Mouse (Mus musculus): Measurements from ENCODE around the gene Dhx57. TPM values are rescaled to one million over a fixed set of nuclear protein-coding genes. Genes with fewer than 3 reads are reported as not detected.
"Not testable (repeated sequence)": the region's sequence is repeated elsewhere in the genome, so short reads cannot be mapped to it uniquely, and the experiment has no call there.

The Dhx57 gene
- polyA plus RNA-seq, 1 experiment from 2014 or later, result 47.4 TPM

GRCm38 (mm10) chr17:80221890-80222628, 68.2 kb downstream of the Dhx57 start:
- WGBS, result 65% methylated on average over 3 of the region's 3 CpGs
- Histone ChIP-seq H3K4me1 (ENCODE audit: control insufficient read depth, insufficient read depth, low read depth, low read length) (peaks cover 5% of the 10 kb centered on the region), H3K9ac (ENCODE audit: low read depth, low read length) (no peak overlapping the region), H3K36me3 (ENCODE audit: control insufficient read depth, insufficient read depth, low read length) (no peaks in the 10 kb centered on the region), H3K4me3 (ENCODE audit: low read length) (no peak overlapping the region), H3K27ac (ENCODE audit: low read depth, low read length) (no peak overlapping the region), H3K9me3 (ENCODE audit: control insufficient read depth, low read length) (no peaks in the 10 kb centered on the region), H3K4me2 (ENCODE audit: low read length) (no peak overlapping the region), H3K27me3 (replicated peaks; ENCODE audit: control insufficient read depth, insufficient read depth, low read length) (0 out of 2 replicates have a peak, but pooled peaks cover 3% of the 10 kb centered on the region)
- ATAC-seq, result no peak

- Histone ChIP-seq H3K4me2 (ENCODE audit: low read length) (no peak overlapping the region), H3K27ac (ENCODE audit: low read depth, low read length) (no peak overlapping the region), H3K4me3 (ENCODE audit: low read length) (no peak overlapping the region), H3K4me1 (ENCODE audit: control insufficient read depth, insufficient read depth, low read depth, low read length) (peaks cover 5% of the 10 kb centered on the region), H3K9me3 (ENCODE audit: control insufficient read depth, low read length) (no peaks in the 10 kb centered on the region), H3K36me3 (ENCODE audit: control insufficient read depth, insufficient read depth, low read length) (no peaks in the 10 kb centered on the region), H3K27me3 (replicated peaks; ENCODE audit: control insufficient read depth, insufficient read depth, low read length) (0 out of 2 replicates have a peak, but pooled peaks cover 3% of the 10 kb centered on the region), H3K9ac (ENCODE audit: low read depth, low read length) (no peak overlapping the region)
- ATAC-seq, result no peak
- 70% methylated on average over 9 of the region's 9 CpGs for WGBS
These were observed 69.1 kb downstream of the Dhx57 start for GRCm38 (mm10) chr17:80221202-80221601.

GRCm38 (mm10) chr17:80220131-80220530, 70.1 kb downstream of the Dhx57 start:
- ATAC-seq, result no peak

GRCm38 (mm10) chr17:80213998-80214397, 76.3 kb downstream of the Dhx57 start:
- H3K9ac ChIP-seq (ENCODE audit: low read depth, low read length); H3K4me1 ChIP-seq (ENCODE audit: control insufficient read depth, insufficient read depth, low read depth, low read length); H3K27ac ChIP-seq (ENCODE audit: low read depth, low read length); H3K4me2 ChIP-seq (ENCODE audit: low read length); H3K36me3 ChIP-seq (ENCODE audit: control insufficient read depth, insufficient read depth, low read length); ATAC-seq; H3K9me3 ChIP-seq (ENCODE audit: control insufficient read depth, low read length); H3K27me3 ChIP-seq (replicated peaks; ENCODE audit: control insufficient read depth, insufficient read depth, low read length); H3K4me3 ChIP-seq (ENCODE audit: low read length): not testable (repeated sequence)
- whole genome bisulfite sequencing, result 91% methylated on average over 4 of the region's 4 CpGs

More at GRCm38 (mm10) chr17:80220131-80220530, 70.1 kb downstream of the Dhx57 start:
- Histone ChIP-seq H3K4me2 (ENCODE audit: low read length) (no peak overlapping the region), H3K4me3 (ENCODE audit: low read length) (no peak overlapping the region), H3K9ac (ENCODE audit: low read depth, low read length) (no peak overlapping the region), H3K36me3 (ENCODE audit: control insufficient read depth, insufficient read depth, low read length) (no peaks in the 10 kb centered on the region), H3K27ac (ENCODE audit: low read depth, low read length) (no peak overlapping the region), H3K4me1 (ENCODE audit: control insufficient read depth, insufficient read depth, low read depth, low read length) (peaks cover 5% of the 10 kb centered on the region), H3K9me3 (ENCODE audit: control insufficient read depth, low read length) (no peaks in the 10 kb centered on the region), H3K27me3 (replicated peaks; ENCODE audit: control insufficient read depth, insufficient read depth, low read length) (0 out of 2 replicates have a peak, but pooled peaks cover 3% of the 10 kb centered on the region)
- WGBS, result 70% methylated on average over 2 of the region's 2 CpGs

GRCm38 (mm10) chr17:80206671-80207581, 83.3 kb downstream of the Dhx57 start, which contains the start of the genes Srsf7 and Ttc39d:
Gene Srsf7, minus strand, starts transcription at chr17:80207307.
Gene Ttc39d, plus strand, starts transcription at chr17:80207460.
- WGBS, result under 1% methylated on average over 70 of the region's 95 CpGs

GRCm38 (mm10) chr17:80206301-80206670, 84.0 kb downstream of the Dhx57 start:
- WGBS, result 0% methylated on average over 36 of the region's 36 CpGs
- Histone ChIP-seq H3K4me3 (ENCODE audit: low read length) (peak overlapping the region; percentile 77), H3K4me2 (ENCODE audit: low read length) (peak overlapping the region; percentile 84), H3K27me3 (replicated peaks; ENCODE audit: control insufficient read depth, insufficient read depth, low read length) (no peaks in the 10 kb centered on the region), H3K27ac (ENCODE audit: low read depth, low read length) (peak overlapping the region; percentile 100), H3K4me1 (ENCODE audit: control insufficient read depth, insufficient read depth, low read depth, low read length) (peaks cover 10% of the 10 kb centered on the region), H3K9me3 (ENCODE audit: control insufficient read depth, low read length) (no peaks in the 10 kb centered on the region), H3K9ac (ENCODE audit: low read depth, low read length) (peak overlapping the region; percentile 98), H3K36me3 (ENCODE audit: control insufficient read depth, insufficient read depth, low read length) (peaks cover 11% of the 10 kb centered on the region)
- peak; percentile 60 for ATAC-seq

More at GRCm38 (mm10) chr17:80206671-80207581, 83.3 kb downstream of the Dhx57 start, which contains the start of the genes Srsf7 and Ttc39d:
- peak within 1 kb of the TSS; percentile 77 for H3K4me3 ChIP-seq (ENCODE audit: low read length)
- no peaks in the 10 kb centered on the region for H3K9me3 ChIP-seq (ENCODE audit: control insufficient read depth, low read length)
- peaks cover 10% of the 10 kb centered on the region for H3K4me1 ChIP-seq (ENCODE audit: control insufficient read depth, insufficient read depth, low read depth, low read length)
- H3K4me2 ChIP-seq (ENCODE audit: low read length), result peak within 1 kb of the TSS; percentile 84
- H3K36me3 ChIP-seq (ENCODE audit: control insufficient read depth, insufficient read depth, low read length), result peaks cover 11% of the 10 kb centered on the region
- ATAC-seq, result peak; percentile 93
- peak within 1 kb of the TSS; percentile 98 for H3K9ac ChIP-seq (ENCODE audit: low read depth, low read length)
- peak within 1 kb of the TSS; percentile 100 for H3K27ac ChIP-seq (ENCODE audit: low read depth, low read length)
- no peaks in the 10 kb centered on the region for H3K27me3 ChIP-seq (replicated peaks; ENCODE audit: control insufficient read depth, insufficient read depth, low read length)

- H3K4me1 ChIP-seq (ENCODE audit: control insufficient read depth, insufficient read depth, low read depth, low read length), result peaks cover 10% of the 10 kb centered on the region
- ATAC-seq, result no peak
- no peaks in the 10 kb centered on the region for H3K9me3 ChIP-seq (ENCODE audit: control insufficient read depth, low read length)
- peaks cover 11% of the 10 kb centered on the region for H3K36me3 ChIP-seq (ENCODE audit: control insufficient read depth, insufficient read depth, low read length)
- WGBS, result 23% methylated on average over 5 of the region's 5 CpGs
- H3K27me3 ChIP-seq (replicated peaks; ENCODE audit: control insufficient read depth, insufficient read depth, low read length), result no peaks in the 10 kb centered on the region
- peak overlapping the region; percentile 98 for H3K9ac ChIP-seq (ENCODE audit: low read depth, low read length)
- H3K4me3 ChIP-seq (ENCODE audit: low read length), result peak overlapping the region; percentile 77
- peak overlapping the region; percentile 100; the same call in 1 of the 2 replicates for H3K27ac ChIP-seq (ENCODE audit: low read depth, low read length)
- peak overlapping the region; percentile 84 for H3K4me2 ChIP-seq (ENCODE audit: low read length)
These were observed 84.6 kb downstream of the Dhx57 start for GRCm38 (mm10) chr17:80205657-80206056.

- WGBS, result 98% methylated on average over 3 of the region's 3 CpGs
These were observed 91.0 kb downstream of the Dhx57 start for GRCm38 (mm10) chr17:80199160-80199778.

More at GRCm38 (mm10) chr17:80199160-80199778, 91.0 kb downstream of the Dhx57 start:
- peak; percentile 44; the same call in 1 of the 2 replicates for ATAC-seq
- H3K4me3 ChIP-seq (ENCODE audit: low read length), result no peak overlapping the region
- H3K4me2 ChIP-seq (ENCODE audit: low read length), result no peak overlapping the region
- H3K36me3 ChIP-seq (ENCODE audit: control insufficient read depth, insufficient read depth, low read length), result peaks cover 30% of the 10 kb centered on the region
- H3K9me3 ChIP-seq (ENCODE audit: control insufficient read depth, low read length), result no peaks in the 10 kb centered on the region
- no peaks in the 10 kb centered on the region for H3K4me1 ChIP-seq (ENCODE audit: control insufficient read depth, insufficient read depth, low read depth, low read length)
- no peaks in the 10 kb centered on the region for H3K27me3 ChIP-seq (replicated peaks; ENCODE audit: control insufficient read depth, insufficient read depth, low read length)
- H3K27ac ChIP-seq (ENCODE audit: low read depth, low read length), result no peak overlapping the region
- H3K9ac ChIP-seq (ENCODE audit: low read depth, low read length), result no peak overlapping the region

Data from hindbrain, embryonic 16.5 days (tissue).